Mouse (Mus musculus) heart, adult 11 months (tissue): Measurements from ENCODE around the gene Fpr-rs7.
A peak's percentile ranks its signal among the peaks of the same experiment; 100 is the strongest.

Experiments
- DNase-seq: peaks from one replicate; pipeline ENCODE4 v3.0.0; 2022

Gene Fpr-rs7

DNA sequence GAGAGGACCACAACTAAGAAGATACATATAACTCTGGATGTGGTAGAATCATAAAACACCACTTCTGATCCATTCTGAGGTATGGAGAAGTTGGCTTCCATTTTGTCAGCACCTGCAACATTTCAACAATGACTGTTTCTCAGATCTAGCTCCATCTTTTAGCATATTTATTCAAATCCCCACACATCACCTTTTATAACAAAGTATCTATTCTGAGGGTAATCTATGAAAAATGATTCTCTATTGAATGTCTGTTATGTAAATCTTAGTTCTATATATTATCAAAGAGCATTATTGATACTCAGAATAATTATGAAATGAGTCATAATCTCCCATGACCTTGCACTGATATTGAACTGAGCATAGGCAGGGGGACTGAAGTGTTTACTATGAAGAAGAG, at the start of gene Fpr-rs7:
Gene Fpr-rs7, minus strand, starts transcription at position 101 of the 400 bp plus-strand sequence.
- no peak for DNase-seq

DNA sequence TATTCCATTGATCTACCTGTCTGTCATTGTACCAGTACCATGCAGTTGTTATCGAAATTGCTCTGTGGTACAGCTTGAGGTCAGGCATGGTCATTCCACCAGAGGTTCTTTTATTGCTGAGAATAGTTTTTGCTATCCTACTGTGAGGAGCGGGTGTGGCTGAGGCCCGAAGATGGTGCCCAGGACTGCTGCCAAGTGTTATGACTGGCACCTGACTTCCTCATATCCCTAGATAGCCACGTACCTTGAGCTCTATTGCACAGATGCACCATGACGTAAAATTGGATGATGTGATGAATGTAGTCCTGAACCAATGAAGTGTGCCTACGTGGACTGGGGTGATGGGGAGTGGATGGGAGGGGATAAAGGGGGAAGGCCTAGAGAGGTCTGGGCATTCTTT, 39.9 kb downstream of the Fpr-rs7 start:
- DNase-seq, result peak; percentile 73

DNA sequence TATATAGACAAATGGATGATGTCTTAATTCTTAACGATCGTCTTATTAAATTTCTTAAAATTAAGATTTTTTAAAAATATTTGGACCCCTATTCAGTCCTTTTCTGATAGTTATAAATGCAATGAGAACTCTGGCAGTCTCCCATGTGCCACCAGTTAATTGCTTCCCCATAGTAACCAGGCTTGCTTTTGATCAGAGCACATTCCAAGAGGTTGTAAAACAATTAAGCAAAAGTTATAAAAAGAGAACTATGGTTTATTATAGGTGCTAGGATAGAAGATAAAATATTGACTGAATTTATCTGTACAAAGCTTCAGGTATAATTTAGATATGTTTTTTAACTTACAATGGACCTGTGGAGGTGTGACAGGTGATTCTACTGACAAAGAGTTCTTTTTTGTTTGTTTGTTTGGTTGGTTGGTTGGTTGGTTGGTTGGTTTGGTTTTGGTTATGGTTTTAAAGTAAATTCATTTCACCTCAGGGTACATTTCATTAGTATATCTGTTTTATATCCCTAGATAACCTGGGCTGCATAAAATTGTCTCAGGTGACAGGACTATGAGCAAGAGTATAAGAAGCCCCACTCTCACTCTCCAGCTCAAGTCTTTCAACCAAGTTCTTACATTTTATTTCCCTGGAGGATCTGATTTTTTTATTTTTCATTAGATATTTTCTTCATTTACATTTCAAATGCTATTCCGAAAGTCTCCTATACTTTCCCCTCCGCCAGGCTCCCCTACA, 42.2 kb downstream of the Fpr-rs7 start:
- DNase-seq, result no peak
